In genomic region chr2:106815898-106816297, GRCm38 (mm10) we compare ENCODE assay signal across 26 mouse cellular contexts.
DNase-seq lines count a peak whose midpoint lies in the region; ATAC-seq and TF ChIP-seq lines count a peak whose summit lies in the region.
"Had no signal": no experiment of that assay in that cellular context is flagged by ENCODE, and none has a peak within 500 bp of the region (broad histone marks: within the 10 kb centered on the region; RNA-seq: fewer than 3 reads in every experiment).

No protein-coding gene starts in this region.

- H3K27me3 ChIP-seq in ES-Bruce4 (ENCODE audit: control insufficient read depth, insufficient read depth, low read length, poor library complexity, severe bottlenecking) = no peaks in the 10 kb centered on the region
- no peaks in the 10 kb centered on the region for H3K27me3 ChIP-seq in kidney, embryonic 14.5 days (ENCODE audit: control insufficient read depth, insufficient read depth, low read length)
- H3K27me3 ChIP-seq: CH12.LX, Patski had no signal

- H3K4me3 ChIP-seq in ES-Bruce4 (ENCODE audit: low read depth, low read length) = no peak overlapping the region
- H3K4me3 ChIP-seq in kidney, embryonic 14.5 days (ENCODE audit: low read length) = no peak overlapping the region

- H3K27ac ChIP-seq in ES-Bruce4 (ENCODE audit: insufficient read depth, low read length) = no peak overlapping the region
- no peak overlapping the region for H3K27ac ChIP-seq in kidney, embryonic 14.5 days (ENCODE audit: low read depth, low read length)

- ATAC-seq in frontal cortex, adult (ENCODE audit: low TSS enrichment) = no peak
- ATAC-seq in kidney, embryonic 14.5 days (ENCODE audit: low FRiP score, low TSS enrichment) = no peak
- ATAC-seq: activated CD4-positive, CD25-positive, alpha-beta regulatory T cell, adult 4 months; CD4-positive, CD25-positive, alpha-beta regulatory T cell, adult 4 months; Patski had no signal

- TF ChIP-seq POLR2A in ES-Bruce4 (IDR thresholded peaks at IDR 0.05; ENCODE audit: insufficient read depth, low read length) = no peak

- H3K9ac ChIP-seq in ES-Bruce4 (ENCODE audit: low read depth, poor library complexity, severe bottlenecking) = no peak overlapping the region
- H3K9ac ChIP-seq in kidney, embryonic 14.5 days (ENCODE audit: low read depth, low read length) = no peak overlapping the region

- TF ChIP-seq EP300 in ES-Bruce4 (IDR thresholded peaks at IDR 0.05; ENCODE audit: insufficient read depth, low read depth, low read length) = peak; percentile 69; the same call in 1 of the 2 replicates

- WGBS in kidney, embryonic 14.5 days = 93% methylated on average over 3 of the region's 3 CpGs

- no peak overlapping the region for H3K4me2 ChIP-seq in kidney, embryonic 14.5 days (replicated peaks; ENCODE audit: low read depth, low read length)

- TF ChIP-seq CTCF in ES-Bruce4 (IDR thresholded peaks at IDR 0.05; ENCODE audit: low read depth, low read length) = no peak

- H3K9me3 ChIP-seq in ES-Bruce4 (replicated peaks; ENCODE audit: control insufficient read depth, insufficient read depth, low read length, poor library complexity, severe bottlenecking) = peaks cover 14% of the 10 kb centered on the region
- H3K9me3 ChIP-seq in kidney, embryonic 14.5 days (ENCODE audit: control insufficient read depth, low read length) = peaks cover 3% of the 10 kb centered on the region; the same call in 1 of the 2 replicates

- DNase-seq in ES-CJ7 (ENCODE audit: low read depth, low spot score) (peak; percentile 66), R1 (ENCODE audit: low read depth, low spot score) (peak; percentile 88), ZHBTc4 (ENCODE audit: low read depth, low spot score) (peak; percentile 60)
- no peak for DNase-seq in yolk sac, embryonic 10.5 days (ENCODE audit: low spot score)
- no peak for DNase-seq in gastrocnemius, postnatal 10 days
- DNase-seq: adrenal gland, adult 2 months; adrenal gland, adult 8-10 months; adrenal gland, postnatal 10 days; adrenal gland, postnatal 14 days; adrenal gland, postnatal 25 days; adrenal gland, postnatal 36 days; B cell, adult 2 months; cerebellum, adult 11 months; cerebellum, adult 11-12 months; cerebellum, adult 18-20 months; cerebellum, adult 2 months; cerebellum, adult 8-10 months; cerebellum, adult 9-10 months had no signal

- no peaks in the 10 kb centered on the region for H3K36me3 ChIP-seq in ES-Bruce4 (ENCODE audit: control insufficient read depth, insufficient read depth, low read length, poor library complexity, severe bottlenecking)
- no peaks in the 10 kb centered on the region for H3K36me3 ChIP-seq in kidney, embryonic 14.5 days (ENCODE audit: control insufficient read depth, insufficient read depth, low read length)
- H3K36me3 ChIP-seq: G1E had no signal

- no peaks in the 10 kb centered on the region for H3K4me1 ChIP-seq in ES-Bruce4 (ENCODE audit: control insufficient read depth, insufficient read depth, low read length)
- H3K4me1 ChIP-seq in kidney, embryonic 14.5 days (ENCODE audit: control insufficient read depth, insufficient read depth, low read length) = no peaks in the 10 kb centered on the region

Comparison
In these comparisons a context has a peak if more than half of its experiments do, and no peak if none do; other contexts are left out.
1. DNase-seq: peak in ES-CJ7 (single experiment), R1 (single experiment) and ZHBTc4 (single experiment); none in yolk sac, embryonic 10.5 days (single experiment) and gastrocnemius, postnatal 10 days (single experiment).